Mouse (Mus musculus) forebrain, embryonic 12.5 days (tissue): ENCODE data around the gene Hip1. TPM values are rescaled to one million over a fixed set of nuclear protein-coding genes. Genes with fewer than 3 reads are reported as not detected.

Source experiments
- ATAC-seq: fragments of 200-750 bp; cut with Nextera tagmentation; 2 replicates; pipeline ENCODE4 v1.8.0; 2017; ENCODE audit warnings: moderate TSS enrichment; ENCODE audit not compliant: low FRiP score
- H3K27ac ChIP-seq: fragments of 300-500 bp; sonication (generic); 2 replicates; pipeline ENCODE4 v1.5.1; 2016; ENCODE audit warnings: mild to moderate bottlenecking
- H3K27me3 ChIP-seq: fragments of 300-500 bp; sonication (generic); 2 replicates; pipeline ENCODE4 v1.6.1; 2016; ENCODE audit warnings: mild to moderate bottlenecking
- H3K36me3 ChIP-seq: fragments of 300-500 bp; sonication (generic); replicated peaks from 2 replicates; pipeline ENCODE4 v1.6.1; 2016; ENCODE audit warnings: mild to moderate bottlenecking
- H3K4me1 ChIP-seq: fragments of 300-500 bp; sonication (generic); 2 replicates; pipeline ENCODE4 v1.6.1; 2016
- H3K4me2 ChIP-seq: fragments of 300-500 bp; sonication (generic); 2 replicates; pipeline ENCODE4 v1.6.1; 2016; ENCODE audit warnings: mild to moderate bottlenecking, moderate library complexity
- H3K4me3 ChIP-seq: fragments of 300-500 bp; sonication (generic); replicated peaks from 2 replicates; pipeline ENCODE4 v1.5.1; 2016; ENCODE audit warnings: mild to moderate bottlenecking
- H3K9ac ChIP-seq: fragments of 300-500 bp; sonication (generic); 2 replicates; pipeline ENCODE4 v1.6.1; 2016; ENCODE audit warnings: mild to moderate bottlenecking
- H3K9me3 ChIP-seq: fragments of 300-500 bp; sonication (generic); 2 replicates; pipeline ENCODE4 v1.6.1; 2016
- WGBS: fragments of 180-500 bp; shearing (Covaris S2); methylation state at CpG from one replicate; pipeline ENCODE4 v1.1.7; 2016; 5-methylcytosine and 5-hydroxymethylcytosine counted together
- polyA plus RNA-seq: library from polyadenylated mRNA; unstranded; fragments of >200 nt; fragmentation: Nextera tagmentation; extraction: Ambion mirVana; gene quantifications from 2 replicates; pipeline ENCODE4 v1.2.1, GENCODE M21; 2016

Hip1 gene
- polyA plus RNA-seq, 1 experiment from 2014 or later, result 58.7 TPM

DNA sequence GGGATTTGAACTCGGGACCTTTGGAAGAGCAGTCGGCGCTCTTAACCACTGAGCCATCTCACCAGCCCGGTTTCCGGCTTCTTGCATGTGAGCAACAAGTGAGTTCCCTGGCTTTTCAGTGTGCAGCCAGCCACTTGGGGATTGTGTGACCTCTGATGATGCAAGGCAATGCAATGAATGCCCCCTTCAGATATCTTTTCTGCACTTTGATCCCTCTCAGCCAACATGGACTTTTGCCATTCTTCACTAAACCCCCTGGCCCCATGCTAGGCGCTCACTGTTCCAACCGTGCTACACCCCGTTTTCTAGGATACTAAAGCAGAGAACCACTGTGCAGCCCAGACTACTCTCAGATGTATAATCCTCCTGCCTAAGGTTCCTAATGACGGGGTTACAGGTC lies 139.5 kb downstream of the Hip1 start:
- Histone ChIP-seq H3K27me3 (no peaks in the 10 kb centered on the region), H3K27ac (no peak overlapping the region), H3K36me3 (peaks cover 18% of the 10 kb centered on the region), H3K4me1 (peaks cover 3% of the 10 kb centered on the region; the same call in 1 of the 2 replicates), H3K4me3 (no peak overlapping the region), H3K9me3 (no peaks in the 10 kb centered on the region), H3K4me2 (no peak overlapping the region), H3K9ac (no peak overlapping the region)
- WGBS, result 82% methylated on average over 9 of the region's 9 CpGs
- ATAC-seq, result no peak

DNA sequence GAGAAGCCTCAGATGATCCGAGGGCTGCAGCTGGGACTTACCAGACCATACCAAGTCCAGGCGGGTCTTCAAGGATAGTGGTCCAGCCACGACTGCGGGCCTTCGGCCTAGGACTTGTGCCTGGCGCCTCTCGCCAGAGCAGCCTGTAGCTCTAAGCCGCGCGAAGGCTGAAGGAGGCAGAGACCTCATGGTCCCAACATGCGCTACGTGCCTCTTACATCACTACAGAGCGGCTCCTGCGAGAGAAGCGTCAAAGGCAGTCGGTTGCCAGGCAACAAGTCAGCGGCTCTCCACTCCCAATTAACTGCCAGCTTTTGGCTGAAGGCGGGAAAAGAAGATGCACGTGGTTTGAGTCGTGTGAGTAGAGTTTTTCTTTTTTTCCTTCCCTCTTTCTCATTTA lies 140.3 kb downstream of the Hip1 start:
- Histone ChIP-seq H3K9me3 (no peaks in the 10 kb centered on the region), H3K9ac (no peak overlapping the region), H3K27ac (no peak overlapping the region), H3K4me2 (no peak overlapping the region; the same call in 1 of the 2 replicates), H3K4me1 (peaks cover 3% of the 10 kb centered on the region; the same call in 1 of the 2 replicates), H3K27me3 (no peaks in the 10 kb centered on the region), H3K36me3 (peaks cover 10% of the 10 kb centered on the region), H3K4me3 (no peak overlapping the region)
- peak; percentile 63; the same call in 1 of the 2 replicates for ATAC-seq
- 33% methylated on average over 20 of the region's 20 CpGs for WGBS

DNA sequence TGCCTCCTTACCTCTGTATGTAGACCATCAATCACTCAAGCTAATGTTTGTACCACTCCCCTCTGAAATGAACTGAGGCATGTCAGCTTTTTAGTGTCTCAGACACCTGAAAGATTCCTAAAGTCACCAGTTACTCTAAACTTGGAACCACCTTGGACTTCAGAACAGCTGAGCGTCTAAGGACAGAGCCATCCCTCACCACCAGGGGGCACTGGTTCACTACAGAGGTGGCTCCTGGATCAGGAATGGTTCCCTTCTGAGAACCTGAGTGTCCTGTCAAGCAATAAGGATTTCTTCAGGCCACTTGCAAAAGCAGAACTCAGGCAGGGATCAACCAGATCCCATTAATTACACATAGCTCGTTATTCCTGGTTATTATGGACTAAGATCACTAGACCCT lies 144.7 kb downstream of the Hip1 start:
- Histone ChIP-seq H3K9ac (no peak overlapping the region), H3K4me2 (no peak overlapping the region), H3K4me3 (no peak overlapping the region), H3K27me3 (peaks cover 7% of the 10 kb centered on the region), H3K9me3 (no peaks in the 10 kb centered on the region), H3K4me1 (peaks cover 3% of the 10 kb centered on the region; the same call in 1 of the 2 replicates), H3K27ac (no peak overlapping the region), H3K36me3 (no peaks in the 10 kb centered on the region)
- 13% methylated on average over 2 of the region's 2 CpGs for WGBS
- peak; percentile 67 for ATAC-seq

DNA sequence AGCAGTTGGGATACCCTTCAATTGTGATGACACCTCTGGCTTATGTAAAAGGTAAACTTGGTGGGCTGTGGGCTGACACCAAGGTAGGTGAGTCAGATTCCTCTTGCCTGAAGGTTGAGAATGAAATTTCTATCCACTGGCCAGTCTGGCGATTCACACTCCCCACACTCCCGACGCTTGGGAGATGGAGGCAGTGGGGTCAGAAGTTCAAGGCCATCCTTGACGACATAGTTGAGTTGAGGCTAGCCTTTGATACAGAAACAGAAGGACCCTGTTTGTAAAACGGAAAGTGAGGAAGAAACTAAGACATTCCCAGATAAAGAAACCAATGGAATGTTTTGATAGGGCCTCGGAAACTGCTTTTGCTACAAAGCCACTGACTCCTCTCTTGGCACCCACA lies 145.5 kb downstream of the Hip1 start:
- 75% methylated on average over 6 of the region's 6 CpGs for WGBS
- Histone ChIP-seq H3K4me2 (no peak overlapping the region), H3K4me3 (no peak overlapping the region), H3K9me3 (no peaks in the 10 kb centered on the region), H3K27me3 (peaks cover 7% of the 10 kb centered on the region), H3K27ac (no peak overlapping the region), H3K36me3 (no peaks in the 10 kb centered on the region), H3K9ac (no peak overlapping the region), H3K4me1 (peaks cover 4% of the 10 kb centered on the region; the same call in 1 of the 2 replicates)
- ATAC-seq, result no peak

DNA sequence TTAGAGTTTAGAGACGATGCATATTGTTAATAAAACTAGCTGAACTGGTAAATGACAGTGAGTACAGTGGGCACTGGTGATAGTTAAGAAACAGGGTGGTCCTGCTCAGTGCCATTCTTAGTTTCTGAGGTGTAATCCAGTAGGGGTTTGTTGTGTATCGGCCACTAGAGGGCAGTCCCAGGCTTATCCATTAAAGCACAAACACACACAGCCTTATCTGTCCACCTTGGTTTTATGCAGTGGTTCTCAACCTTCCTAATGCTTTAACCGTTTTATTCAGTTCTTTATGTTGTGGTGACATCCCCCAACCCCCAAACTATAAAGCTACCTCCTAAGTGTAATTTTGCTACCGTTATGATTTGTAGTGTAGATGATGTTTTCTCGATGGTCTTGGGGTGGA lies 149.1 kb downstream of the Hip1 start:
- ATAC-seq, result no peak
- 52% methylated on average over 5 of the region's 5 CpGs for WGBS

DNA sequence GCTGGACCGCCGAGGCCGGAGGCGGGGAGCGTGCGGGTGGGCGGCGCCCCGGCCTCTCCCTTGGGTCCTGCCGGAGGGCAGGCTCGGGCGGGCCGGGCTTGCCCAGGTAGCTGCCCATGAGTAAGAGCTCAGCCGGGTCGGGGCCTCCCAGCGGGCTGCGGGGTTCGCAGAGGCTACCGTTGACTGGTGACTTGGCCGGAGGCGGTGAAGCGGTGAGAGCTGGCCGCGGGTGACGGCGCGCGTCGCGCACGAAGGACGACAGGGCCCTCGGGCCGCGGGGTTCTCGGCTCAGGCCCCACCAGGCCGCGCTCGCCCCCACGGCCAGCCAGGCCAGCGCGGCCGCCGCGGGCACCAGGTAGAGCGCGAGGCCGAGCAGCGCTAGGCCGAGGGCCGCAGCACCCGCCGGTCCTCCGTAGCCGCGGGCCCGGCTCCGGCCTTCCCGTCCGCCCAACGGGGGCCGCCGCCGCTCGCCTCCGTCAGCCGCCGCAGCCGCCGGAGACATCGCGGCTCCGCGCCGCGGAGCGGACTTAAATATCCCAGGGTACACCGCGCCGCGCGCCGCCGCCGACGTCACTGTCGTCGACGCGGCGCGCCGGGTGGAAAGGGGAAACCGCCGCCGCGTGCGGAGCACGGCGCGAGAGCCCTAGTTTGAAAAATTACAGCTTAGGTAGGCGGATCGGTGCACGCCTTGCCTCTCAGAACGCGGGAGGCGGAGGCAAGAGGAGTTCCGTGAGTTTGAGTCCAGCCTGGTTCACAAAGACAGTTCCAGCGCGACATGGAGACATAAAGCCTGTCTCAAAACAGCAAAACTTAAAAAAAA lies 150.7 kb downstream of the Hip1 start, which contains the start of gene Pom121:
Gene Pom121, minus strand, starts transcription at position 543 of the 820 bp plus-strand sequence.
- Histone ChIP-seq H3K36me3 (peaks cover 32% of the 10 kb centered on the region), H3K4me2 (peak within 1 kb of the TSS; percentile 83), H3K27me3 (peaks cover 7% of the 10 kb centered on the region), H3K9ac (peak within 1 kb of the TSS; percentile 98), H3K4me3 (peak within 1 kb of the TSS; percentile 99), H3K9me3 (no peaks in the 10 kb centered on the region), H3K4me1 (peaks cover 15% of the 10 kb centered on the region), H3K27ac (peak within 1 kb of the TSS; percentile 86)
- ATAC-seq, result peak; percentile 92
- WGBS, result under 1% methylated on average over 75 of the region's 110 CpGs

More for the DNA sequence above, 149.1 kb downstream of the Hip1 start:
- peaks cover 7% of the 10 kb centered on the region for H3K27me3 ChIP-seq
- peaks cover 18% of the 10 kb centered on the region for H3K36me3 ChIP-seq
- no peaks in the 10 kb centered on the region for H3K9me3 ChIP-seq
- H3K4me3 ChIP-seq, result no peak overlapping the region
- no peak overlapping the region for H3K4me2 ChIP-seq
- H3K4me1 ChIP-seq, result peaks cover 15% of the 10 kb centered on the region
- H3K27ac ChIP-seq, result no peak overlapping the region
- H3K9ac ChIP-seq, result no peak overlapping the region

DNA sequence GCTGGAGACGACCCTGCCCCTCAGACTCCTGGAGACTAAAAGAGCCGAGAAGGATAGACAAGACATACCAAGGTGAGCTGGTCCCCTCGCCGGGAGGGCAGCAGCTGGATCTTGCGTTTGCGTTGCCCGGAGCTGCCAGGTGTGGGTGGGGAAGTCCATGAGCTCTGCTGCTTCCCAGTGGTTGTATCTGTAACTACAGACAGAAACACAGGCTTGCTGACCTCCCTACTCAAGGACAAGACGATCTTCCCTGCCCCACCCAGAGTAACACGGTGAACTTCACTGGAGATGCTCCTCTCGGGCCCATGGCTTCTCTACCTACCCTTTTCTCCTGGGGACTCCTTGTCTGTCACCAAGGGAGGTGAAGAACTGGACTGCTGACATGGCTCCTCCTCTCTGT lies 161.1 kb downstream of the Hip1 start:
- Histone ChIP-seq H3K27me3 (no peaks in the 10 kb centered on the region), H3K4me3 (no peak overlapping the region), H3K9ac (no peak overlapping the region), H3K36me3 (peaks cover 94% of the 10 kb centered on the region), H3K4me2 (no peak overlapping the region), H3K9me3 (no peaks in the 10 kb centered on the region), H3K27ac (no peak overlapping the region), H3K4me1 (no peaks in the 10 kb centered on the region)
- 85% methylated on average over 10 of the region's 10 CpGs for WGBS
- no peak for ATAC-seq

DNA sequence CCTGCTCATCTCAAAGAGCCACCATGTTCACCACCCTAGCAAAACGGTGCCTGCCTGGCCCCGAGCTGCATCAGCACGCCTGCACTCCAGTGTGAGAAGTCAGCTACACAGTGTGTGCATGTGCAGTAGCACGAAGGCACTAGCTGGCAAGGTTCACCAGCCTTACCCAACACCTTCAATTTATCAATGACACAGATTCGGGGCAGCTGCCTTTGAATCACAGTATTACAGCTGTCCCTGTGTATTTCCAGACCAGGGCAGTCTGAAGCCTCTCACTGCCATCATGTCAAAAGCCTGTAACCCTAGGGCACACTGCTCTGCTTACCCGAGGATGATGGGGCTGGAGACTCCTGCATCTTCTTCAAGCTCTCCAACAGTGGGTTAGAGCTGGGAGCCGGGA lies 162.2 kb downstream of the Hip1 start:
- Histone ChIP-seq H3K27me3 (no peaks in the 10 kb centered on the region), H3K4me2 (no peak overlapping the region), H3K27ac (no peak overlapping the region), H3K9me3 (no peaks in the 10 kb centered on the region), H3K4me1 (no peaks in the 10 kb centered on the region), H3K9ac (no peak overlapping the region), H3K4me3 (no peak overlapping the region), H3K36me3 (peaks cover 94% of the 10 kb centered on the region)
- 91% methylated on average over 7 of the region's 7 CpGs for WGBS
- ATAC-seq, result no peak

DNA sequence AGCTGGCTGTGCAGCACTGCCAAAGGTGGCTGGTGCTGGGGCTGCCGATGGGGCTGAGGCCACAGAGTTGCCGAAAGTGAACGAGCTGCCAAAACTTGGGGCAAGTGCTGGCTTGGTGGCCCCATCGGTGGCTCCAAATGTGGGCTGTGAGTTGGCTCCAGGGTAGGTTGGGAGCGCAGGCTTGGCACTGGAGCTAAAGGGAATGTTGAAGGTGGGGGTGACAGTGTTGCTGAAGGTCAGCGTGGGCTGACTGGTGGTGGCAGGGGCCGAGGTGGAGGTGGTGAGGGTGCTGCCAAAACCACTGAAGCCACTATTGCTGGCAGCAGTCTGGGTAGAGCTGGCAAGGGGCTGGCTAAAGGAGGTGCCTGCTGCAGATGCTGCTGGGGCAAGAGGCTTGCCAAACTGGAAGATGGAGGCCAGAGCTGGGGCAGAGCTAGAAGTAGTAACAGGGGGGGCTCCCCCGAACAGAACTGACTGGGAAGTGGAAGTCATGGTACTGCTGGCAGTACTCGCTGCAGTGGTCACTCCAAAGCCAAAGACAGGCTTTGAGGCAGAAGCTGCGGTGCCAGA lies 163.5 kb downstream of the Hip1 start:
- Histone ChIP-seq H3K4me3 (no peak overlapping the region), H3K36me3 (peaks cover 94% of the 10 kb centered on the region), H3K9me3 (no peaks in the 10 kb centered on the region), H3K27ac (no peak overlapping the region), H3K4me1 (no peaks in the 10 kb centered on the region), H3K27me3 (no peaks in the 10 kb centered on the region), H3K9ac (no peak overlapping the region), H3K4me2 (no peak overlapping the region)
- ATAC-seq, result no peak
- WGBS, result 92% methylated on average over 10 of the region's 10 CpGs

DNA sequence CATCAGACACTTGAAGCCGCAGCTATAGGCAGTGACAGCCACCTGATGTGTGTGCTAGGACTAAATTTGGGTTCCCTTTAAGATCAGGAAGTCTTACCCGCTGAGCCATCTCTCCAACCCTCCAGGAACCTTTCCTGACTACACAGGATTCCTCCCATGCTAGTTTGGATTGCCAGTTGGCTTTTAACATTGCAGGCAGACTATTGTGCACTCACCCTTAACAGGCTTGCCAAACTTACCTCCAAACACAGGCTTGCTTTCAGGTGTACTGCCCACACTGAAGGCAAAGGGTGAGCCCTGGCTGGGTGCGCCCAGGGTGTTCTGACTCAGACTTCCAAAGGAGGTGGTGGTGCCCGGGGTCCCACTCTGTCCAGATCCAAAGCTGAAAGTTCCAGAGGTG lies 164.2 kb downstream of the Hip1 start:
- Histone ChIP-seq H3K36me3 (peaks cover 98% of the 10 kb centered on the region), H3K9ac (no peak overlapping the region), H3K4me1 (no peaks in the 10 kb centered on the region), H3K27me3 (no peaks in the 10 kb centered on the region), H3K9me3 (no peaks in the 10 kb centered on the region), H3K27ac (no peak overlapping the region), H3K4me2 (no peak overlapping the region), H3K4me3 (no peak overlapping the region)
- no peak for ATAC-seq
- 94% methylated on average over 4 of the region's 4 CpGs for WGBS

DNA sequence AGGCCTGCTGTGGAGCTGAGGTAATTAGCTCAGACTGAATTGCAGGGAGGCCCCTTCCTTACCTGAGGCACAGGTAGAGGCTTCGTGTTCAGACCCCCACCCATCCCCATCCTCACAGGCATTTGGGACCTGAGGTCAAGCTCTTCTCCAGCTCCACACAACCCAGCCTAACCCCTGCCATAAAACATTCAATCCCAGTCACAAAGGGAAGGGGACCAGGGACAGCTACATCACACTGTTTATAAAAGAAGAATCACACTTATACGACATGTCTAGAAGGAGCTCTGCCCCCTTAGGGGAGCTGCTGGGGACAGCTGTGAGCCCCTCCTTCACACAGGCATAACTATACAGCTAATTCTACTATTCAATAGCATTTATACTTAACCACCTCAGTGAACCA lies 168.6 kb downstream of the Hip1 start:
- peaks cover 96% of the 10 kb centered on the region for H3K36me3 ChIP-seq
- H3K27me3 ChIP-seq, result no peaks in the 10 kb centered on the region
- no peak overlapping the region for H3K4me3 ChIP-seq
- no peaks in the 10 kb centered on the region for H3K4me1 ChIP-seq
- no peak overlapping the region for H3K9ac ChIP-seq
- no peak for ATAC-seq
- 79% methylated on average over 2 of the region's 2 CpGs for WGBS
- no peak overlapping the region for H3K4me2 ChIP-seq
- H3K9me3 ChIP-seq, result no peaks in the 10 kb centered on the region
- H3K27ac ChIP-seq, result no peak overlapping the region

DNA sequence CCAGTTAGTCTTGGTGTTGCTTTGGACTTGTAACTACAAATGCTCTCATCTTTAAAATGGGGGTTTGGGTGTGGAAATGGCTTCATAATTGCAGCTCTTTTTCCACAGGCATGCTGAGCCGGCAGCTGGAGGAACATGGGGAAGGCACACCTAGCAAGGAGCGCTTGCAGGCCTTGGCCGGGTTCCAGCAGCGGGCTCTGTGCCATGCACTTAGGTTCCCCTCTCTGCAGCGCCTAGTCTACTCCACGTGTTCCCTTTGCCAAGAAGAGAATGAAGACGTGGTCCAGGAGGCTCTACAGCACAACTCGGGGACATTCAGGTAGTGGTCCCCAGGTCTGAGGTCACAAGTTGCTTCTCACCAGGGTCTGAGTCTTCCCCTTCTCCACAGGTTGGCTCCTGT lies 169.8 kb downstream of the Hip1 start:
- H3K4me3 ChIP-seq, result no peak overlapping the region
- H3K27ac ChIP-seq, result no peak overlapping the region
- ATAC-seq, result no peak
- H3K9ac ChIP-seq, result no peak overlapping the region
- no peak overlapping the region for H3K4me2 ChIP-seq
- H3K27me3 ChIP-seq, result no peaks in the 10 kb centered on the region
- no peaks in the 10 kb centered on the region for H3K9me3 ChIP-seq
- peaks cover 11% of the 10 kb centered on the region for H3K4me1 ChIP-seq
- 87% methylated on average over 8 of the region's 8 CpGs for WGBS
- H3K36me3 ChIP-seq, result peaks cover 86% of the 10 kb centered on the region

DNA sequence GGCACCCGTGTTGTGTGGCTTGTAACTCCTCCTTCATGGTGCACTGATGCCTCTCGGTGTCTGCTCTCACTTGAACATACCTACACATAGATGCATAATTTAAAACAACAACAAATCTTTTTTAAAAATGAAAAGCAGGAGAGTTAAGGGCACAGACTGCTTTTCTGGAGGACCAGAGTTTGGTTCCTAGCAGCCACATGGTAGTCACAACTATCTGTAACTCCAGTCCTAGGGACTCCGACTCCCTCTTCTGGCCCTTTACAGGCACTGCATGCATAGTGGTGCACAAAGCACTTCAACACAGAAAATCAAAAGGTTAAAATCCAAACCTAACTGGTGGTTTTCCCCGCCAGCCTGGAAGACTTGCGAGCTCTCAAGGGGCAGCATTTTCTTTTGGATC lies 171.3 kb downstream of the Hip1 start:
- H3K9ac ChIP-seq, result no peak overlapping the region
- H3K4me3 ChIP-seq, result no peak overlapping the region
- ATAC-seq, result no peak
- 98% methylated on average over 5 of the region's 5 CpGs for WGBS
- H3K36me3 ChIP-seq, result peaks cover 70% of the 10 kb centered on the region
- no peak overlapping the region for H3K4me2 ChIP-seq
- H3K27ac ChIP-seq, result no peak overlapping the region
- H3K27me3 ChIP-seq, result no peaks in the 10 kb centered on the region
- no peaks in the 10 kb centered on the region for H3K9me3 ChIP-seq
- peaks cover 18% of the 10 kb centered on the region for H3K4me1 ChIP-seq
